Mouse (Mus musculus) gastrocnemius, postnatal 4 days (tissue): ENCODE measurements around the gene Crabp2. TPM values are rescaled to one million over a fixed set of nuclear protein-coding genes. Genes with fewer than 3 reads are reported as not detected.
A peak's percentile ranks its signal among the peaks of the same experiment; 100 is the strongest.
"Not testable (repeated sequence)": the region's sequence is repeated elsewhere in the genome, so short reads cannot be mapped to it uniquely, and the experiment has no call there.

Source experiments
- DNase-seq, 2 experiments: peaks; one replicate each; pipeline ENCODE4 v3.0.0; 2021 to 2022; ENCODE audit warnings: low spot score in 2 of 2, mixed read lengths in 2 of 2
- long read RNA-seq, 2 experiments: library from polyadenylated mRNA; stranded (forward); transcript quantifications; one replicate each; pipeline ENCODE4 v2.0.0; 2021
- total RNA-seq, 2 experiments: library from RNA; stranded (reverse); gene quantifications; 2 replicates each; pipeline ENCODE4 v1.2.3; 2021

The Crabp2 gene
- total RNA-seq, result 1 to 10 TPM; 1.3 to 2.2 TPM
- long read RNA-seq, experiment 1, partial matches to known transcripts, result 0 of 3 reads
- long read RNA-seq, experiment 1, other reads (novel, unspliced or antisense), result 0 of 3 reads
- long read RNA-seq, experiment 2, partial matches to known transcripts, result 0 of 4 reads
- long read RNA-seq, experiment 2, other reads (novel, unspliced or antisense), result 0 of 4 reads

DNA sequence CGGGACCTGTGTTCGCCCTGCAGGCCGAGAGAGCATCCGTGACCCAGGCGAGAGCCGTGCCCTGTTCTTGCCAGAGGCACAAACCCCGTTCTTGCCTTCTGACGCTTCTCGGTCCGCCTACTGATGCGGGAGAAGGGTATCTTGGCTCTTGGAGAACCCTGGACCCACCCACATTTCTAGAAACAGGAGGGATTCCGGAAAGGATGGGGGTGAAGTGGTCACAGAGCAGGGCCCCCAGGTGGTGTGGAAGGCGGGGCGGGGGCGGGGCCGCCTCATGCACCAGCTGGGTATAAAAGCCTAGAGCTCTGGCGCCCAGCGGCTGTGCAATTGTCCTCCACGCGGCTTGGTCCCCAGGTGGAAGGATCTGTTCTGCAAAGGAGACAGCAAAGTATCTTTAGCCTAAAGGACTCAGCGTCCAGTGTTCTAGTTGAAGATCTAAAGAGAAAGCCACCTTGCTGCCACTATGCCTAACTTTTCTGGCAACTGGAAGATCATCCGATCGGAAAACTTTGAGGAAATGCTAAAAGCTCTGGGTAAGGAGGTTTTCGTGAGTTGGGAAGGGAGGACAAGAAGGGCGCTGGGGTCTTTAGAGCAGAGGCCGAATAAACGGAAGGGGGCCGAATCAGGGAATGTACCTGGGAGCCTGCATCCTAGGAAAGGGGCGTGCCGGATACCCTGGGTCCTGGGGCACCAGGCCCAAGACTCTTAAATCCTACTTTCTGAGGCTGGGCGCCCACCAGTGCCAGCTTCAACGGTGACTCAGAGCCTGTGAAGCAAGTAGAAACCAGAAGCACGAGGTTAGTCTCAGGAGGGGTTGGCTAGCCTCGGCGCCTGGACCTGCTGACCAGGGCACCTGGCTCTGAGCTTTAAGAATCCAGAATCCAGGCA is at the start of gene Crabp2:
Gene Crabp2, plus strand, starts transcription at position 289 of the 888 bp plus-strand sequence.
- DNase-seq, result no peak

DNA sequence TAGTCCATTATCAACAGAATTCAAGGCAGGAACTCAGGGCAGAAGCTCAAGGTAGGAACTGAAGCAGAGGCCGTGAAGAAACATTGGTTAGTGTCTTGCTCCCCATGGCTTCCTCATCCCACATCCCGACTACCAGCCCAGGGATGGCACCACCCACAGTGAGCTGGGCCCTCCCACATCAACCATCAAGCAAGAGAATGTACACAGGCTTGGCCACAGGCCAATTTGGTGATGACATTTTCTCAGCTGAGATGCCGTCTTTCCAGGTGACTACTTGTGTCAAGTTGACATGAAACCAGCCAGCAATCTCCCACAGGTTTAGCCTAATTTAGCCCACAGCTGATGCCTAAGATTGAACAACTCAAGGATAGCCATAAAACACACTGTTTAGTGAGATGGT is 49.2 kb upstream of the Crabp2 start:
- DNase-seq, result no peak

DNA sequence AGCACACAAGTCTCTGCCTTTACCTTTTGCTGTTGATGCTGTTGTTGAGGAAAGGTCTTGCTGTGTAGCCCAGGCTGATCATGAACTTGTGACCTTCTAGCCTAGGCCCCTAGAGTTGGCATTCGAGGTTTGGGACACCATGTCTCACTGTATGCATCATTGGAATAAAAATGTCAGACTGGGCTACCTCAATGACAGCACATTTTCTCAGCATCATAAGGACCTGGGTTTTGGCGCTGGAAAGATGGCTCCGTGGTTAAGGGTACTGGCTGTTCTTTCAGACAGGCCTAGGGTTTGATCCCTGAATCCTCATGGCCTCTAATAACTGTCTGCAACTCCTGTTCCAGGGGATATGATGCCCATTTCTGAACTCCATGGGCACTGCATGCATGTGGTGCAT is 48.7 kb upstream of the Crabp2 start:
- no peak for DNase-seq

DNA sequence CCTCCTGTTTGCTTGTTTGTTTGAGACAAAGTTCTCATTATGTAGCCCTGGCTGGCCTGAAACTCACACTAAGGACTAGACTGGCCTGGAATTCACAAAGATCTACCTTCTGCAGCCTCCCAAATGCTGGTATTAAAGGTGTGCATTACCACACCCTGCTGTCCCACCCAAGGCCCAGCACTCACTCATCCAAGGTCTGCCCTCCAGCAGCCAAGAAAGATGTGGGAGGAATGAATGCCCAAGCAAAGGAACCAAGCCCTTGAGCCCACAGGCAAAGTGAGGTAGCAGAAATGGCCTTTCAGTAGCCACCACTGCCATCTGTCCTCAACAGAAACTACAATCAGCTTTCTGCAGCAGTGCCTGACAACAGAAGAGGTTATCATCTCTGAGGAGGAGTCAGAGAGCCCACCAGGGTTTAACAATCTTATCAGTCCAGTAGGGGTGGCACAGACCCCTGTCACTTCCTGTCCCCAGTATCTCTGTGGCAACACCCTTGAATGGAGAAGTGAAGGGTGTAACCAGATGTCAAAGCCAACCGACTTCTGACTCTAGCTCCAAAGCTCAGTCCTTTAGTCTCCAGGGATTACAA is 47.3 kb upstream of the Crabp2 start:
- DNase-seq, result no peak

DNA sequence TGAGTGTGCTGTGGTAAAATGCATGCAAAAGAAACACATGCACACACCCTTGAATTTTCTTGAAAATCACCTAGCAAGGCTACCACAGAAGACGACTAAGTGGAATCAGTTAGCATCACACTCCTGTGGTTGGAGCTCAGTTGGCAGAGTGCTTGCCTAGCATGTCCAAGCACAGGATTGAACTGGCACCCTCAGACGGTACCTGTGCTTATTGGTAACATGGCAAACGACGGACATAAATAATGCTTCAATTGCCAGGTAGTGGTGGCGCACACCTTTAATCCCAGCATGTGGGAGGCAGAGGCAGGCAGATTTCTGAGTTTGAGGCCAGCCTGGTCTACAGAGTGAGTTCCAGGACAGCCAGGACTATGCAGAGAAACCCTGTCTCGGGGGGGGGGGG is 46.5 kb upstream of the Crabp2 start:
- not testable (repeated sequence) for DNase-seq

DNA sequence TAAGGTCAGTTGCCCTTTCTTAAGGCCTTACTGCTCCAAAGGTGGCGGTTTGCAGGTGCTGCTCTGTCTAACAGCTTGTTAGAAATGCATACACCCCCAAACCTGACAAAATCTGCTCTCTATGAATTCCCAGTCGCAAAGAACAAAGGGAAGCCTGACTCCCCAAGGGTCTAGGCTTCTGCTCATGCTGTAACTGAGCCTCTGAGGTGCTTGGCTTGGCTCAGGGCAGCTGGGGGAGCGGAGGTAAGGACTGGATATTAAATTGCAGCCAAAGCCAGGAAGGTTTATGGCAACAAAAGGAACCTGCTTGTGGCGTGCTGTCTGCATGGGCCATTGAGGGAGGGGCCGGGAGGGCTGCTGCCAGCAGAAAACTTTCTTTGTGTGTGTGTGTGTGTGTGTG is 44.6 kb upstream of the Crabp2 start:
- DNase-seq, result no peak

DNA sequence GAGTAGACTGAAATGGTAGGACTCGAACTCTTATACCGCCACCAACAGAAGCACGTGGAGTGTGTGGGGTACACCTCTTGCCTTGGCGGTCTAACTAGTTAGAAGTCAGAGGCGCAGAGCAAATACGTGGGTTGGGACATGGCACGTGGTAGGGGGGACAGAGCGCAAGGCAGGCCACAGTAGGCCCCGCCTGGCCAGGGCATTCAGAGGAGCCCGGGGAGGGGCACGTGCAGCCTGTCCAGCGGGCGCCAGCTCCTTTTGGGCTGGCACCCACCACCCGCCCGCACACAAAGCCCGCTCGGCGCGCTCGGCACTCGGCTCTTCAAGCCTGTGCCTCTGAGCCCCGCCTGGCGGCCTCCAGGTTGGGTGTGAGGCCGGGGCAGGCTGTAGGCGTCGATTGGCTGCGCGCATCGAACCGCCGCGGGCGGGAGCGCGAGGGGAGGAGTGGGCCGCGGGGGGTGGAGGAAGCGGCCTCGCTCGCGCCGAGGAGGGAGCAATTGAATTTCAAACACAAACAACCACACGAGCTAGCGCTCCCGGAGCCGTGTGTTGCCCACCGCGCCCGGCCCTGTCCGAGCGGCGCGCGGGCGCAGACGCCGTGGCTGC is 42.5 kb upstream of the Crabp2 start, which contains the start of gene Hdgf:
Gene Hdgf, plus strand, starts transcription at position 442 of the 606 bp plus-strand sequence.
- peak; percentile 89 to 94 for DNase-seq

DNA sequence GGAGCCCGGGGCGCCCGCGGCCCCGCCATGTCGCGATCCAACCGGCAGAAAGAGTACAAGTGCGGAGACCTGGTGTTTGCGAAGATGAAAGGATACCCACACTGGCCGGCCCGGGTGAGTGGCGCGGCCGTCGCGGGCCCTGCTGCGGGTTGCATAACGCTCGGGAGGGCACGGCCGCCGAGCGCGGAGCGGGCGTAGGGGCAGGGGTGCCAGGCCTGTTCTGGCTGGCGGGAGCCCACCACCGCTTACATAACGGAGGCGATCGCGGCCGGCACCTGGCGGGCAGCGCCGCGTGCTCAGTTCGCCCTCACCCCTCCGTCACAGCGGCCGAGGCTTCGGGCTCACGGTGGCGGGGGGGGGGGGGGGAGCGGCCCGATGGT is 41.9 kb upstream of the Crabp2 start:
- peak; percentile 29 to 54 for DNase-seq

DNA sequence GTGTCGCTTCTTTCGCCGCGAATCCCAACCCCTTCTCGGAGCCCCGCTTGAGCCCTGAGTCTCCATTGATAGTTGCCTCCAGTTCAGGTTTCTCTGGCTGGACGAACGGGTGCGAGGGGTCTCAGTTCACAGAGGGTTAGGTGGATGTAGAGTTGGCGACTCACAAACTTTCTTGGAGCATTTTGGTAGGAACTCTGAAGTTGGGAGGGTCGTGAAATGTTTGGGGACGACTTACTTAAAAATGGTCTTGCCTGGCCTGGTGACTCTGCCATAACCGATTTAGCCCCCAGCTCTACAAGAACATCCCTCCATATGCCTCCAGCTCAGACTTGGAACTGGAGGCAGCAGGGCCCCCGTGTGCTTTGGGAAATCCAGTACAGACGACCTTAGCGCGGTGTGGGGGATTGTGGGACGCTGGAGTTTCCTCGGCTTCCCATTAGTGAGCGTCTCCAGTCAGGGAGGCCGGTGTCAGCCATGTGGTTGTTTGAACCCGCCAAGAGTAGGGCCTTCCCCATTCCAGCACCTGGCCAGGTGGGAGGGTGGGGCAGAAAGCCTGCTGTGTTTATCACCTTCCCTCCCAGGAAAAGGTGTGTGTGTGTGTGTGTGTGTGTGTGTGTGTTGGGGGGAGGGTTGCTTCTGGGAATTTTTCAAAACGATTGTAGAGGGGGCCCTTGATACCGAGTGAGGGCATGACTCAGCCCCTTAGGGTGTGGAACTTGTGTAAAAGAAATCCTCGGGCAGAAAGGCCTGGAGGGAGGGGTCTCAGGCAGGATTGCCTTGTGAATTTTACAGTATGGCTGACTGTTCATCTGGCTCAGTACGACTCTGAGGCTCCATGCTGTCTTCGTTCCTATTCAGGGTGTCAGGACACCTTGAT is 41.2 kb upstream of the Crabp2 start:
- DNase-seq, result peak in 1 of 2 experiments; percentile 33

DNA sequence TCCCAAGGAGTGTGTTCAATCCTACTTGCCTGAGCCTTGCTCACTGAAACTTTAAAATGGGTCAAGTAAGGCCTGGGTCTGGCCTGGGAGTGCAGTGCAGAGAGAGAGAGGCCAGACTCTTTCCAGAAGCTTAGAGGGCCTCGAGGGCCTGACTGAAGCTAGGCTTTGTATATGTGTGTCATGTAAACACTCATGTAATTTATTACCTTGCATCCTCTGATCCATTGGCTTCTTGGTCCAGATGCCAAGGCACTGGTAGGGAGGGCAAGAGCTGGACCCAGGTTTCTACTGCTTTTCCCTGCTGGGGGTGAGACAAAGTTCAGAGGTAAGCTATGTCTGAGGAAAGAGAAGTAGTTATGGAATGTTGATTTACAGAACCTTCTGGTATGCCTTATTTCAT is 40.6 kb upstream of the Crabp2 start:
- no peak for DNase-seq

DNA sequence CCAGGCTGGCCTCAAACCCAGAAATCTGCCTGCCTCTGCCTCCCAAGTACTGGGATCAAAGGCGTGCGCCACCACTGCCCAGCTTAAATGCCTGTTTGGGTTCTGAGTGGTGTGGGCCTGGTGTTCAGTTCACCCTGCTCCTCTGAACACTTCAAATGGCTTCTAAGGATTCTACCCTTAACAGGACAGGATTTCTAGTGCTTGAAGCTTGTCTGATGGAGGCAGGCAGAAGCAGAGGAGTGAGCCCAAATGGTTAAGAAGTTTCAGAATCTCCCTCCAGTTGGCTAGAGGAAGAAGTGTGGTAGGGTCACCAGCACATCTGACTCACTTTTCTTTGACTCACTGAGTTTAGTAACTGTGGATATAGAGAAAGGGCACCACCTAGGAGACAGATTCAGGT is 39.1 kb upstream of the Crabp2 start:
- no peak for DNase-seq

DNA sequence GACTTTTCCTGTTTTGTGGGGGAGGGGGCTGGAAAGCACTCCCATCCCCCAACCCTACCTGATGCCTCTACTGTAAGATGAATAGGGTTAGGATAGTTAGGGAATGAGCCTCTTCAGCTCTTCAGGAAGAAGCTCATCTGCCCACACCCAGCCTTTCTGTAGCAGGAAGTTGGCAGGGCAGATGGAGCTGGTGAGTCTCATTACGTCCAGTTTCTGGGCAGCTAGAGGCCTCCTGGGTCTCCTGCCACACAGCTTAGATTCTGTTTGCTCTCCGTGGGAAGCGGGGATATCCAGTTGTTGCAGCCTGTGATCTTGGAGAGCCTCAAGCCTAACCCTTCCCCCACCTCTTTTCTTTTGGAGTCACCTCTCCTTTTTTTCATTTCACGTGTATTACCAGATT is 38.6 kb upstream of the Crabp2 start:
- DNase-seq, result no peak

DNA sequence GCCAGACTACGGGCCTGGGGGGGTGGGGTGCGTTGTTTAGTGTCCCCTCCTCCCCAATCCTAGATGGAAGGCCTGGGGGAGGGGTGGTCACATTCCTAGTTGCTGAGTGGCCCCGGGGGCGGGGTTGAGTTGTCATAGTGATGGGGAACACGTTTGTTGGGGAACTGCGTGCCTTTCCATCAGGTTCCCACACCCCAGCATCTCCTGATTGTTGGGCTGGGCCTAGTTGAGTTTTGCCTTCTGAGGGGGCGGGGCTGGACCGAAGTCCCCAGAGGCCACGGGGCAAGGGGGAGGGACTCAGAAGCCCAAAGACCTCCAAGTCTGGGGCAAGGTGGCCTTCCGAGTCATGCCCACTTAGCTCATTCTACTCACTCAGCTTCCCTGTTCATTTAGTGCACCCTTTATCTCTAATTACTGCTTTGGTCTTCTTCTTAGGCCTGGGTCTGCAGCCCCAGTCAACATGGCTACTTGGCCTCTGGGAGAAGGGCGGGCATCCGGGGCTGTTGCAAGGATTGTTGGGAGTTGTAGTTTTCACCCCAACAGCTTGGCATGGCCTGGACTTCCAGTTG is 37.8 kb upstream of the Crabp2 start:
- peak; percentile 67 to 80 for DNase-seq

DNA sequence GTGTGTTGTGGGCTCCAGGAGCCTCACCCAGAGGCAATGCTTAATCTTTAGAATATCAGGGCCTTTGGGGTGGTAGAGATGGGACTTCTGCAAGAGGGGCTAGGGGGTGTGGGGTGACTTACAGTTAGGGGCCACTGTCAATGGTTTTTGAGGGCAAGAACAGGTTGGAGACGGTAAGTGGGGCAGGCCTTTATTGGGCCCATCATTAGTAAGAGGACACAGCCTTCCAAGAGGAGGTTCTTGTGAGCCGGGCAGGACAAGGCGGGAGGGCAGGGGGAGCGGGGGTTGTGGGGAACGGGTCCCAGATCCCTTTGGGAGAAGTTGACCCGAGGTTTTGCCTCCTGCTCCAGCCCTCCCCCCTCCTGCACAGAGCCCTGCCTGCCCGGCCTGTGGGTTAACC is 35.0 kb upstream of the Crabp2 start:
- DNase-seq, result no peak

DNA sequence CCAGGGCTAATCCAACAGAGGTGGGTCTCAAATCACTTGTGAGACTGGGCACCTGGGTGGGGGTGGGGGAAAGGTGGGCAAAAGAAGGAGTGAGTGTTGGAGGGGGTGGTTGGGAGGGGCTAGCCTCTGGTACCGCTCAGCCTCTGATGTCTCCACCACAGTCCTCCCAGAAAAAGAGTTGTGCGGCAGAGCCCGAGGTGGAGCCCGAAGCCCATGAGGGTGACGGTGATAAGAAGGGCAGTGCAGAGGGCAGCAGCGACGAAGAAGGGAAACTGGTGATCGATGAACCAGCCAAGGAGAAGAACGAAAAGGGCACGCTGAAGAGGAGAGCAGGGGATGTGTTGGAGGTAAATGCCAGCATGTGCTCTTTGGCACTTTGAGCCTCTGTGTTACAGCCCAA is 34.6 kb upstream of the Crabp2 start:
- no peak for DNase-seq

DNA sequence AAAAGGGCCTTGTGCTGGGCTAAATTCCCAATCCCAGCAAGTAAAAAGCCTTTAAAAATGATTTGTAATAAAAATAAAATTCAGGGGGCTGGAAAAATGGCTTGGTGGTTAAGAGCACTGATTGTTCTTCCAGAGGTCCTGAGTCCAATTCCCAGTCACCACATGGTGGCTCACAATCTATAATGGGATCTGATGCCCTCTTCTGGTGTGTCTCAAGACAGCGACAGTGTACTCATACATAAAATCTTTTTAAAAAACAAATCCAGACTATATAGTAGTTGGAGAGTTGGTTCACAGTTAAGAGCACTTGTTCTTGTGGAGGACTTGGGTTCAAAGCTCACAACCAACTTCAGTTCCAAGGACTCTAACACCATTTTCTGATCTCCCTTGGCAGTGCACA is 31.5 kb upstream of the Crabp2 start:
- no peak for DNase-seq

DNA sequence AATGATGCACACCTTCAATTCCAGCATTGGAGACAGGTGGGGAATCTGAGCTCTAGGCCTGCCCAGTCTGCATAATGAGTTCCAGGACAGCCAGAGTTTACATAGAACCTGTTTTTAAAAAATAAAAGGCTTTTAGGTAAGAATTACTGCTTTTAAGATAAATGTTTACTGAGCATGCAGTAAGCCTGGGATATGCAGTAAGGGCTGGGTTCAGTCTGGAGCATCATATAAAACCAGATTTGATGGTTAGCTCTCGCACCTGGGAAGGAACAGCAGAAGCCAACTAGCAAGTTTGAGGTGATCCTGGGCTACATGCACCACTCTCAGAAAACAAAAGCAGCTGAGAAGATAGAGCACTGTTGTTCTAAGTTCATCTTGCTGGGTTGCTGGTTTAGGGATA is 29.9 kb upstream of the Crabp2 start:
- no peak for DNase-seq

DNA sequence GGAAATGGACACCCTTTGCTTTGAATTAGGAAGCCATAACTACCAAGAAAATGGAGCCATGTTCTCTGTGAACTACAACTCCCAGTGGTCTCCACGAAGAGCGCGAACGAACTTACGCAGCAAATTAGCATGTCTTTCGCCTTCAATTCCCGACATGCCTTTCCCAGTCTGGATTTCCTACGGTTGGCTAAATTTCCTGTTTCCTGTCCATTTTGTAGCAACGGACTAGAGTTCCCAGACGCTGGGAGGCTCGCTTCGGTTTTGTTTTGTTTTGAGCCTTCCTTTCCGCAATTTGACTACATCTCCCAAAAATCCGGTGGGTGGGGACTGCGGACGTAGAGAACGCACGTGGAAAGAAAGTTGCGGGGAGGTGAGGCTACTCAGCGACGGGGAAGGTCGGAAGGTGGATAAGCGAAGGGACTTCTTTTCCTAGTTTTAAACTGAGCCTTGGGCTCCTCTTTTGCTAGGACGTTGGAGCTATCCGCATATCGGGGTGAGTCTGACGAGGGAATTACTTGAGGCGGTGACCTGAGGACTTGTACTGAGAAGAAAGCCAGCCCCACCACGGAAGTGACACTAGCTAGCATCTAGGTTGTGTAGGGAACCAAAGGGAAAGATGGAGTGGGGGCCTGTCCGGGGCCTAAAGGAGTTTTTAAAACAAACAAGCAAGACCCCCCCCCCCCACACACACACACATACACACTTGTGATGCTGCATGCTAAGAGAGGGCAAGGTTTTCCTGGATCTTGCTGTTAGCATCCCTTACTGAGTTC is 28.9 kb upstream of the Crabp2 start, which contains the start of gene Mrpl24:
Gene Mrpl24, plus strand, starts transcription at position 171 of the 773 bp plus-strand sequence.
- DNase-seq, result peak; percentile 43 to 65

DNA sequence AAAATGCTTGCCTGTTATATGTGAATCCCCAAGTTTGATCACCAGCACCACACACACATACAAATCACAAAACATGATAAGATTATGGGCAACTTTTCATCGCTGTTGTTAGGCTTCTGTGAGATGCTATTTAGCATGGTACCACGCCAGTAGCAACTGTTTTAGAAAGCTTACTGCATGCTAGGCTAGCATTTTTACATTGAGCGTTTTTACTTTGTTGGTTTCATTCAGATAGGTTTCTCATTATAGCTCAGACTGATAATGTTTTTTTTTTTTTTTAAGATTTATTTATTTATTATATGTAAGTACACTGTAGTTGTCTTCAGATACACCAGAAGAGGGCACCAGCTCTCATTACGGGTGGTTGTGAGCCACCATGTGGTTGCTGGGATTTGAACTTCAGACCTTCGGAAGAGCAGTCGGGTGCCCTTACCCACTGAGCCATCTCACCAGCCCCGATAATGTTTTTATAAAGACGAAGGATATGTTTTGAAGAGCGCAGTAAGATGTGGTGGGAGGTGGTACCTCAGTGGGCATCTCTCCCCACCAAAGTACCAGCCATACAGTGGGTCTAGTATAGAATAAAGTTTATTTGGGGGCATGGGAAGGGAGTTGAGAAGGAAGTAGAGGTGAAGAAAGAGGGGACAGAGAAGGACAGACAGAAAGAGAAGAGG is 28.1 kb upstream of the Crabp2 start:
- no peak for DNase-seq
